Mouse (Mus musculus): Measurements from ENCODE around the gene Pros1.

- TF ChIP-seq CTCF (IDR thresholded peaks at IDR 0.05; ENCODE audit: insufficient read depth, low read depth, low read length) (no peak), POLR2A (IDR thresholded peaks at IDR 0.05; ENCODE audit: insufficient read depth, low read depth, low read length) (no peak)
Observed at GRCm38 (mm10) chr16:62856273-62856672, 2.2 kb downstream of the Pros1 start.

All from olfactory bulb, adult 2 months (tissue).